Mouse (Mus musculus): Measurements from ENCODE around the gene Ank2.

DNA sequence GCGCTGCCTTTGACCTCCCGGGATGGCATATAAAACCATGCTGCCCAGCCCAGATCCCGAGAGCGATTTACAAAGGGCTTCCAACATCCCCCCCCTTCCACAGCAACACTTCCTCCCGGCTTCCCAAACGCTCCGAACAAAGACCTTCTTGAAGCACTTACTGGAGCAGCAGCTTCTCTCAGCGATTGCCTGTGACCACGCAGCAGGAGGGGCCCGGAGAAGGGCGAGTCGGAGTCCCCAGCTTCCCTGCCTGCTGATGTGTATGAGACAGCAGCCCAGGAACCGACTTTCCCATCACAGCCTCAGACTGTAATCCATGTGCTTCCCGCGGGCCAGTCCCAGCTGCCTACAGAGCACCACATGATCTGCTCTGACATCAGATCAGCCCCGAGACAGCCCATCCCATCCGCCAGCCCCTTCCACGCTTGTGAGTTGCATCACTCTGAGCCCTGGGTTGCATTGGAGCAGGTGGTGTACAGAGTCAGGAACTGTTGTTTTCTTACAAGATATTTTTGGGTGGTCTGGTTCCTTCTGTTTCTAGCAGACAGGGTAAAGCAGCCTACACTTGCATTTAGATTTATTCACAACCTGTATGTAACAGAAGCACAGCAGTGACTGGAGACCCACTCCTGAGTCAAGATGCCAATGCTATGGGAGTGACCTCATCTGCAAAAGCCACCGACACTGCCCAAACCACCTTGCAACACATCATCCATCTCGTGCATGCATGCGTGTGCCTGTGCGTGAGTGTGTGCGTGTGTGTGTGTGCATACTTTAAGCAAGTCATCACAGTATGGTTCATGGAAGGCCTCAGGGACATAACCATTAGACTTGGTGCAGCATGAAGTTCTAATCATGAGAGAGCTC lies 90.2 kb downstream of the Ank2 start:
- TF ChIP-seq FLI1 (IDR thresholded peaks at IDR 0.05; ENCODE audit: low read length) (no peak), GATA1 (IDR thresholded peaks at IDR 0.05; ENCODE audit: borderline replicate concordance, low read length) (no peak)
